Comparison of ENCODE assay signal across 8 mouse cellular contexts in genomic region chr17:29395381-29395780, GRCm38 (mm10). TPM values are rescaled to one million over a fixed set of nuclear protein-coding genes. Genes with fewer than 3 reads are reported as not detected.
A peak's percentile ranks its signal among the peaks of the same experiment; 100 is the strongest.
DNase-seq lines count a peak whose midpoint lies in the region; ATAC-seq and TF ChIP-seq lines count a peak whose summit lies in the region.

No protein-coding gene starts in this region.

- WGBS in heart, embryonic 12.5 days, result 38% methylated on average over 7 of the region's 7 CpGs
- 54% methylated on average over 7 of the region's 7 CpGs for WGBS in heart, embryonic 16.5 days
- WGBS in thymus, adult 2 months, result 4% methylated on average over 7 of the region's 7 CpGs
- WGBS in limb, embryonic 10.5 days, result 70% methylated on average over 7 of the region's 7 CpGs

- H3K27me3 ChIP-seq in heart, embryonic 12.5 days (replicated peaks), result no peaks in the 10 kb centered on the region
- no peaks in the 10 kb centered on the region for H3K27me3 ChIP-seq in heart, embryonic 16.5 days (ENCODE audit: control insufficient read depth, insufficient read depth, low read length)
- H3K27me3 ChIP-seq in thymus, adult 2 months (ENCODE audit: control insufficient read depth, insufficient read depth, low read length), result no peaks in the 10 kb centered on the region
- no peaks in the 10 kb centered on the region for H3K27me3 ChIP-seq in limb, embryonic 10.5 days (ENCODE audit: low read depth, poor library complexity, severe bottlenecking)

- TF ChIP-seq POLR2A in thymus, adult 2 months (IDR thresholded peaks at IDR 0.05; ENCODE audit: control insufficient read depth, extremely low read depth, insufficient read depth, low read length, poor library complexity), result no peak

- DNase-seq in heart, adult 11 months, result peak; percentile 98
- peak; percentile 44 for DNase-seq in lung, postnatal 14 days
- DNase-seq in thymus, adult 2 months, result peak; percentile 57
- no peak for DNase-seq in layer of hippocampus, postnatal 36 days
- no peak for DNase-seq in limb, embryonic 10.5 days (ENCODE audit: low spot score)
- no peak for DNase-seq in gastrocnemius, adult 18-20 months (ENCODE audit: low spot score)

- H3K4me2 ChIP-seq in heart, embryonic 12.5 days, result no peak overlapping the region
- peak overlapping the region; percentile 26; the same call in 1 of the 2 replicates for H3K4me2 ChIP-seq in heart, embryonic 16.5 days (ENCODE audit: low read depth, low read length)

- no peak overlapping the region for H3K4me3 ChIP-seq in heart, embryonic 12.5 days
- no peak overlapping the region for H3K4me3 ChIP-seq in heart, embryonic 16.5 days (ENCODE audit: low read length)
- H3K4me3 ChIP-seq in thymus, adult 2 months (ENCODE audit: control insufficient read depth, insufficient read depth, low read length), result no peak overlapping the region
- H3K4me3 ChIP-seq in limb, embryonic 10.5 days, result no peak overlapping the region

- H3K9me3 ChIP-seq in heart, embryonic 12.5 days (replicated peaks), result no peaks in the 10 kb centered on the region
- H3K9me3 ChIP-seq in heart, embryonic 16.5 days (replicated peaks; ENCODE audit: control insufficient read depth, low read length), result no peaks in the 10 kb centered on the region
- H3K9me3 ChIP-seq in limb, embryonic 10.5 days (replicated peaks), result no peaks in the 10 kb centered on the region

- H3K4me1 ChIP-seq in heart, embryonic 12.5 days (replicated peaks), result peaks cover 53% of the 10 kb centered on the region
- H3K4me1 ChIP-seq in heart, embryonic 16.5 days (ENCODE audit: control insufficient read depth, insufficient read depth, low read length), result peaks cover 36% of the 10 kb centered on the region
- H3K4me1 ChIP-seq in thymus, adult 2 months (replicated peaks; ENCODE audit: control insufficient read depth, insufficient read depth, low read length), result peaks cover 48% of the 10 kb centered on the region
- H3K4me1 ChIP-seq in limb, embryonic 10.5 days, result peaks cover 38% of the 10 kb centered on the region

- no peaks in the 10 kb centered on the region for H3K36me3 ChIP-seq in heart, embryonic 12.5 days
- no peaks in the 10 kb centered on the region for H3K36me3 ChIP-seq in heart, embryonic 16.5 days (ENCODE audit: control insufficient read depth, insufficient read depth)
- no peaks in the 10 kb centered on the region for H3K36me3 ChIP-seq in thymus, adult 2 months (ENCODE audit: control insufficient read depth, insufficient read depth, low read length)
- H3K36me3 ChIP-seq in limb, embryonic 10.5 days, result no peaks in the 10 kb centered on the region

- no peak for ATAC-seq in heart, embryonic 12.5 days (ENCODE audit: insufficient number of reproducible peaks, low FRiP score)
- ATAC-seq in heart, embryonic 16.5 days (replicated peaks; ENCODE audit: extremely low read depth, insufficient read depth, low FRiP score), result no peak

- H3K9ac ChIP-seq in heart, embryonic 12.5 days, result no peak overlapping the region
- H3K9ac ChIP-seq in heart, embryonic 16.5 days (ENCODE audit: low read length), result peak overlapping the region; percentile 18

- TF ChIP-seq CTCF in thymus, adult 2 months (IDR thresholded peaks at IDR 0.05; ENCODE audit: borderline replicate concordance, control insufficient read depth, extremely low read depth, insufficient read depth, low read length, poor library complexity), result no peak

- no peak overlapping the region for H3K27ac ChIP-seq in heart, embryonic 12.5 days (ENCODE audit: poor library complexity, severe bottlenecking)
- H3K27ac ChIP-seq in heart, embryonic 16.5 days (ENCODE audit: low read length), result peak overlapping the region; percentile 17; the same call in 1 of the 2 replicates
- no peak overlapping the region for H3K27ac ChIP-seq in thymus, adult 2 months (ENCODE audit: control insufficient read depth, insufficient read depth, low read length)
- H3K27ac ChIP-seq in limb, embryonic 10.5 days, result no peak overlapping the region; the same call in 1 of the 2 replicates

RNA-seq across cellular contexts. Expression of gene Fgd2, which starts 34.7 kb away (rescaled TPM):
- polyA plus RNA-seq in heart, embryonic 12.5 days (2016; fragmentation: Nextera tagmentation; extraction: Ambion mirVana), result 2.0 and 2.1 TPM in 2 replicates
- 4.8 and 4.9 TPM in 2 replicates for polyA plus RNA-seq in heart, embryonic 16.5 days (2015; fragmentation: Nextera tagmentation; extraction: Ambion mirVana)
- polyA plus RNA-seq in thymus, adult 2 months (2012; rRNA removed), result 40.0 and 56.0 TPM in 2 replicates
- 1 to 10 TPM; 4.2 to 6.9 TPM for total RNA-seq in layer of hippocampus, postnatal 36 days (2021)
- 6.4 and 6.7 TPM in 2 replicates for polyA plus RNA-seq in limb, embryonic 10.5 days (2016; fragmentation: Nextera tagmentation; extraction: Ambion mirVana)
- total RNA-seq in gastrocnemius, adult 18-20 months (2021), result 1 to 10 TPM in 1 of 2 experiments, under 1 TPM in 1; 0.68 to 1.6 TPM

RNA-seq across cellular contexts. Expression of gene Mtch1, which starts 47.6 kb away (rescaled TPM):
- polyA plus RNA-seq in heart, embryonic 12.5 days (2016; fragmentation: Nextera tagmentation; extraction: Ambion mirVana), result 317 and 330 TPM in 2 replicates
- polyA plus RNA-seq in heart, embryonic 16.5 days (2015; fragmentation: Nextera tagmentation; extraction: Ambion mirVana), result 220 and 273 TPM in 2 replicates
- polyA plus RNA-seq in thymus, adult 2 months (2012; rRNA removed), result 332 and 354 TPM in 2 replicates
- total RNA-seq in layer of hippocampus, postnatal 36 days (2021), result 100 to 1,000 TPM; 568 to 611 TPM
- polyA plus RNA-seq in limb, embryonic 10.5 days (2016; fragmentation: Nextera tagmentation; extraction: Ambion mirVana), result 234 and 286 TPM in 2 replicates
- total RNA-seq in gastrocnemius, adult 18-20 months (2021), result 10 to 100 TPM; 80.1 to 88.4 TPM

Comparison
In these comparisons a context has a peak if more than half of its experiments do, and no peak if none do; other contexts are left out.
1. DNase-seq: peak in heart, adult 11 months (single experiment), lung, postnatal 14 days (single experiment) and thymus, adult 2 months (single experiment); none in layer of hippocampus, postnatal 36 days (0 of 2), limb, embryonic 10.5 days (single experiment) and gastrocnemius, adult 18-20 months (single experiment).